Mouse (Mus musculus): Measurements from ENCODE around the gene Gm17268.

- TF ChIP-seq CTCF (conservative IDR thresholded peaks at IDR 0.05; ENCODE audit: low read length): no peak
- no peak for TF ChIP-seq POU5F1 (IDR thresholded peaks at IDR 0.05; ENCODE audit: borderline replicate concordance, low read length)
These were observed 3.9 kb downstream of the Gm17268 start for GRCm38 (mm10) chr11:82034446-82034845.

All from E14TG2a.4 (cell line).